In the genomic region with DNA sequence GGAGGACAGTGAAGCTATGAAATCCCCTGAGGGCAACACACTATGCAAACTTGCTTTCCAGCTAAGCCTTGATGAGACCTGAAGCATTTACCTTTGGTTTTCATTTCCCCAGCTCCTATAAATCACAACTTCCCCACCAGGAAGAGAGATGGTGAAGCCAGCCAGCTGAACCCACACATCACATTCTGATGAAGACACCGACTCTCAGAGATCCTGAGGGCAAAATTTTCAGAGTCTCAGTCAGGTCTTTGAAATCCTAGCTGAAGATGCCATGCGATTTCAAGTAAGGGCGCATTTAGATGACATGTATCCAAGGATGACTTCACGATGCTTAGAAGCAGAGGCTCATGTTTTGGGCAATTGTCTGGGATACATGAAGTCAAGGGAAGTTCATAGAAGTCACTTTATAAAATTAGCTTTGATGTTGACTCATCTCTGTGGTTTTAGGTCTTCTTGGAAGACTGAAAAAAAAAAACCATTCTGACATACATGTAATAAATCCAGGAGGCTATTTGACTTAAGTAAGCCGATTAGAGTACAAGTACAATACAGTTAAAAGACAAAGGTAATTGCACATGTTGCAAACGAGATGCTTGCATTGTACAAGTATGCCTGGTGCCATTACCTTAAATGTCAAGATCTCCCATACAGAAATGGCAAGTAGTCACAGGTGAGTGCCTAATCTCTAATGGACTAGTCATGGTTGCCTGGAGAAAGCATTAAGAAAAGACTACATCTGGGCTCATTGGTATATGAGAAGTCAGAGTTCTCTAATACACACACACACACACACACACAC, we compare ENCODE assay signal across 22 mouse cellular contexts.
DNase-seq lines count a peak whose midpoint lies in the region; ATAC-seq and TF ChIP-seq lines count a peak whose summit lies in the region.
"Had no signal": no experiment of that assay in that cellular context is flagged by ENCODE, and none has a peak within 500 bp of the region (broad histone marks: within the 10 kb centered on the region; RNA-seq: fewer than 3 reads in every experiment).

No protein-coding gene starts in this region.

- peak overlapping the region; percentile 19 for H3K4me2 ChIP-seq in myocyte (ENCODE audit: low read depth)
- no peak overlapping the region for H3K4me2 ChIP-seq in hindbrain, embryonic 13.5 days

- H3K4me3 ChIP-seq in myocyte, result no peak overlapping the region
- H3K4me3 ChIP-seq in forebrain, embryonic 10.5 days, result no peak overlapping the region
- H3K4me3 ChIP-seq in hindbrain, embryonic 13.5 days, result no peak overlapping the region

- ATAC-seq in Patski, result no peak
- ATAC-seq in hindbrain, embryonic 13.5 days (ENCODE audit: low FRiP score), result no peak
- ATAC-seq: activated CD4-positive, CD25-positive, alpha-beta regulatory T cell, adult 4 months; CD4-positive, CD25-positive, alpha-beta regulatory T cell, adult 4 months had no signal

- no peaks in the 10 kb centered on the region for H3K36me3 ChIP-seq in myocyte (ENCODE audit: control insufficient read depth, insufficient read depth)
- no peaks in the 10 kb centered on the region for H3K36me3 ChIP-seq in forebrain, embryonic 10.5 days (replicated peaks)
- no peaks in the 10 kb centered on the region for H3K36me3 ChIP-seq in hindbrain, embryonic 13.5 days
- H3K36me3 ChIP-seq: G1E had no signal

- H3K27ac ChIP-seq in forebrain, embryonic 10.5 days, result no peak overlapping the region
- no peak overlapping the region for H3K27ac ChIP-seq in hindbrain, embryonic 13.5 days

- no peaks in the 10 kb centered on the region for H3K9me3 ChIP-seq in forebrain, embryonic 10.5 days
- H3K9me3 ChIP-seq in hindbrain, embryonic 13.5 days, result no peaks in the 10 kb centered on the region

- peak; percentile 28 for DNase-seq in Patski (ENCODE audit: low read depth, low spot score)
- peak; percentile 83 for DNase-seq in fat pad, adult 2 months (ENCODE audit: extremely low read depth, low read depth, low spot score)
- DNase-seq in gonadal fat pad, adult 2 months (ENCODE audit: low read depth), result peak; percentile 91
- DNase-seq in left cerebral cortex, adult 9 months (ENCODE audit: low spot score in 2 of 2), result no peak
- no peak for DNase-seq in layer of hippocampus, postnatal 25 days (ENCODE audit: extremely low spot score in 1 of 2, low spot score in 1 of 2)
- no peak for DNase-seq in forebrain, embryonic 10.5 days (ENCODE audit: extremely low spot score, low spot score)
- DNase-seq: adrenal gland, adult 2 months; adrenal gland, adult 8-10 months; adrenal gland, postnatal 10 days; adrenal gland, postnatal 14 days; adrenal gland, postnatal 25 days; adrenal gland, postnatal 36 days; B cell, adult 2 months; cerebellum, adult 11 months; cerebellum, adult 11-12 months; cerebellum, adult 18-20 months had no signal

- H3K79me2 ChIP-seq in myocyte (ENCODE audit: control insufficient read depth, insufficient read depth), result no peaks in the 10 kb centered on the region

- H3K4me1 ChIP-seq in forebrain, embryonic 10.5 days, result 0 out of 2 replicates have a peak, but pooled peaks cover 6% of the 10 kb centered on the region
- H3K4me1 ChIP-seq in hindbrain, embryonic 13.5 days (replicated peaks), result no peaks in the 10 kb centered on the region

- H3K27me3 ChIP-seq in Patski (no peaks in the 10 kb centered on the region), myocyte (ENCODE audit: control insufficient read depth, insufficient read depth, insufficient read length) (no peaks in the 10 kb centered on the region)
- no peaks in the 10 kb centered on the region for H3K27me3 ChIP-seq in forebrain, embryonic 10.5 days (ENCODE audit: poor library complexity, severe bottlenecking)
- H3K27me3 ChIP-seq in hindbrain, embryonic 13.5 days, result no peaks in the 10 kb centered on the region
- H3K27me3 ChIP-seq: CH12.LX had no signal

- TF ChIP-seq CTCF in Patski (IDR thresholded peaks at IDR 0.05), result no peak

- in situ Hi-C loops in Patski (cut with MboI; ENCODE audit: low pct_unique_long_range_greater_than_20kb), result no loop called here

- POLR2A ChIA-PET in Patski (lab: Charles Lee), result interaction anchor here (0.7 kb wide), 1 partner anchor 56 kb away, joined by 3 read pairs; no protein-coding TSS in a partner anchor

- WGBS in forebrain, embryonic 10.5 days, result 88% methylated on average over 6 of the region's 6 CpGs
- 87% methylated on average over 6 of the region's 6 CpGs for WGBS in hindbrain, embryonic 13.5 days

- H3ac ChIP-seq in myocyte (ENCODE audit: control insufficient read depth, insufficient read length), result no peak overlapping the region

- TF ChIP-seq POLR2A in myocyte (IDR thresholded peaks at IDR 0.05; ENCODE audit: insufficient read length, low read depth), result no peak

- CTCF ChIA-PET in Patski (lab: Charles Lee), result interaction anchor here (1.5 kb wide), 1 partner anchor 9 kb away, joined by 4 read pairs; no protein-coding TSS in a partner anchor

- H3K9ac ChIP-seq in hindbrain, embryonic 13.5 days, result no peak overlapping the region

TF ChIP-seq in myocyte, 11 proteins besides CTCF, POLR2A, EP300 and RAD21:
- TF ChIP-seq CEBPB (IDR thresholded peaks at IDR 0.05; ENCODE audit: insufficient read depth, poor library complexity, severe bottlenecking) (no peak), POLR2AphosphoS2 (IDR thresholded peaks at IDR 0.05; ENCODE audit: insufficient read length, low read depth) (no peak), SRF (IDR thresholded peaks at IDR 0.05; ENCODE audit: control insufficient read depth, insufficient read length, low read depth) (no peak), MYOG (IDR thresholded peaks at IDR 0.05; ENCODE audit: control insufficient read depth in 1 of 3, insufficient read depth in 1 of 3, insufficient read length in 2 of 3, low read depth in 2 of 3) (no peak), USF1 (IDR thresholded peaks at IDR 0.05; ENCODE audit: low read depth) (no peak)

Comparison
In these comparisons a context has a peak if more than half of its experiments do, and no peak if none do; other contexts are left out.
1. DNase-seq: peak in Patski (single experiment), fat pad, adult 2 months (single experiment) and gonadal fat pad, adult 2 months (single experiment); none in left cerebral cortex, adult 9 months (0 of 2), layer of hippocampus, postnatal 25 days (0 of 2) and forebrain, embryonic 10.5 days (single experiment).